Mouse (Mus musculus) heart, embryonic 11.5 days (tissue): ENCODE data around the gene Atrnl1. TPM values are rescaled to one million over a fixed set of nuclear protein-coding genes. Genes with fewer than 3 reads are reported as not detected.

Source experiments
- ATAC-seq: fragments of 200-750 bp; cut with Nextera tagmentation; replicated peaks from 2 replicates; pipeline ENCODE4 v1.8.0; 2017; ENCODE audit warnings: moderate library complexity; ENCODE audit not compliant: insufficient number of reproducible peaks, low FRiP score, low TSS enrichment
- H3K27ac ChIP-seq: fragments of 300-500 bp; sonication (generic); 2 replicates; pipeline ENCODE4 v1.5.1; 2014; ENCODE audit warnings: mild to moderate bottlenecking, low read depth, low read length
- H3K27me3 ChIP-seq: fragments of 300-500 bp; sonication (generic); 2 replicates; pipeline ENCODE4 v1.6.1; 2014; ENCODE audit warnings: mild to moderate bottlenecking, low read length, mixed read lengths; ENCODE audit not compliant: control insufficient read depth, insufficient read depth
- H3K36me3 ChIP-seq: fragments of 300-500 bp; sonication (generic); 2 replicates; pipeline ENCODE4 v1.6.1; 2014; ENCODE audit warnings: mild to moderate bottlenecking, low read length, moderate library complexity, mixed read lengths; ENCODE audit not compliant: control insufficient read depth, insufficient read depth
- H3K4me1 ChIP-seq: fragments of 300-500 bp; sonication (generic); 2 replicates; pipeline ENCODE4 v1.6.1; 2014; ENCODE audit warnings: low read length; ENCODE audit not compliant: control insufficient read depth, insufficient read depth
- H3K4me2 ChIP-seq: fragments of 300-500 bp; sonication (generic); 2 replicates; pipeline ENCODE4 v1.6.1; 2014; ENCODE audit warnings: mild to moderate bottlenecking, moderate library complexity
- H3K4me3 ChIP-seq: fragments of 300-500 bp; sonication (generic); 2 replicates; pipeline ENCODE4 v1.5.1; 2014; ENCODE audit warnings: low read depth, low read length
- H3K9ac ChIP-seq: fragments of 300-500 bp; sonication (generic); 2 replicates; pipeline ENCODE4 v1.6.1; 2014; ENCODE audit warnings: mild to moderate bottlenecking, low read depth, low read length, moderate library complexity
- H3K9me3 ChIP-seq: fragments of 300-500 bp; sonication (generic); replicated peaks from 2 replicates; pipeline ENCODE4 v1.6.1; 2016; ENCODE audit warnings: low read length; ENCODE audit not compliant: control insufficient read depth
- WGBS: fragments of 180-500 bp; shearing (Covaris S2); extraction: QIAGEN DNeasy Blood & Tissue Kit; methylation state at CpG from one replicate; pipeline ENCODE4 v1.1.7; 2014; ENCODE audit not compliant: insufficient replicate concordance; 5-methylcytosine and 5-hydroxymethylcytosine counted together
- polyA plus RNA-seq: library from polyadenylated mRNA; unstranded; fragments of >200 nt; fragmentation: Nextera tagmentation; extraction: Ambion mirVana; gene quantifications from 2 replicates; pipeline ENCODE4 v1.2.1, GENCODE M21; 2014

Atrnl1 gene
- polyA plus RNA-seq, 1 experiment from 2014 or later: 4.0 TPM

DNA sequence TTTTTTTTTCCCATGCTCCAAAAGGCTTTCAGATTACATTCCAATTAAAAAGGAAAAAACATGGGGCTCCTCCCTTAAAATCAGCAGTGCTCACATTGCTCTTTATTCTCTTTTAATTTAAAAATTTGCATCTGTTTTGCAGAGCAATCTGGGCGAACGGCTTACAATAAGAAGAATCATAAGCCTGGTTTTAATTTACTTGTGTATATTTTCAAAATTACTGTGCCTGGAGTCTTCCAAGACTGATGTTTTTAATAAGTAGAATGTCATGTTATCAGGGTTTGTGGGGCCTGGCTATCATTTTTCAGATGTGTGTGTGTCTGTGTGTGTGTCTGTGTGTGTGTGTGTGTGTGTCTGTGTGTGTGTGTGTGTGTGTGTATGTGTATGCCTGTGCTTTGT, 9.9 kb upstream of the Atrnl1 start:
- Histone ChIP-seq H3K4me3 (no peak overlapping the region), H3K9me3 (0 out of 2 replicates have a peak, but pooled peaks cover 3% of the 10 kb centered on the region), H3K9ac (no peak overlapping the region), H3K4me2 (no peak overlapping the region), H3K27me3 (no peaks in the 10 kb centered on the region), H3K27ac (no peak overlapping the region), H3K4me1 (no peaks in the 10 kb centered on the region), H3K36me3 (no peaks in the 10 kb centered on the region)
- WGBS: 80% methylated on average over 2 of the region's 2 CpGs
- ATAC-seq: no peak

DNA sequence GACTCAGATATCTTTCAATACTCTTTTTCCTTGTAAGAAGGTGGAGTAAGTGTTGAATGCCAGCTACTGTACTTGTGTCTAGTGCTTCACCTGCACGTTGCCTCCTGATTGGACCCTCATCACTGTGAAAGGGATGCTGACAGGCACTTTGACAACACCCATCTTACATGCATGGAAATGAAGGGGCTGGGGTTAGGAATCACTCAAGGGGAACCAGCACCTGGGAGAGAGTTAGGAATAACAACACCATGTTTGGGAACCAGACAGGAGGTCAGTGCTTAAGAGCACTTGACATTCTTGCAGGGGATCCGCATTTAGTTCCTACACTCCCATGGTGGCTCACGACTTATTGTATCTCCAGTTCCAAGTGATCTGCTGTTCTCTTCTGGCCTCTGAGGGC, 7.2 kb upstream of the Atrnl1 start:
- Histone ChIP-seq H3K4me1 (no peaks in the 10 kb centered on the region), H3K4me2 (no peak overlapping the region), H3K27me3 (no peaks in the 10 kb centered on the region), H3K36me3 (no peaks in the 10 kb centered on the region), H3K9me3 (0 out of 2 replicates have a peak, but pooled peaks cover 3% of the 10 kb centered on the region), H3K4me3 (no peak overlapping the region), H3K27ac (0 out of 2 replicates have a peak overlapping the region, but pooled peaks have one; percentile 7), H3K9ac (no peak overlapping the region)
- WGBS: 50% methylated on average over 3 of the region's 3 CpGs
- ATAC-seq: no peak

DNA sequence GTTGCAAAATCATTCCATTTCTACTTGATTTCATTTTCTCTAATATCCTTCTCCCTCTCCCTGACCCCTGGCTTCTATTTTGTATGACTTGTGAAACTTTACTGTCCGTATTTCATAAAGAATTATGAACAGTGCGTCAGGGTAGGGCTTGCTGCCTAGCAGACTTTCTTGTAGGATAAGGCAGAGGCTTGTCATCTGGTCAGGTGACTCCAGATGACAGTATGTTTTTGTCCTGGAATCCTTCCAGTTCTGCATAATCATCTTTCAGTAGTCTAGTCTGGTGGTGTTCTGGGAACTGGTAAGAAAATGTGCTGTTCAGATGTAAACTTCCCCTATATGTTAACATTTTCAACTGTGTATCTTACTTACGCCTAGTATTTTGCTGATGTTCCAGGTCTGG, 4.9 kb upstream of the Atrnl1 start:
- WGBS: 84% methylated on average over 3 of the region's 3 CpGs
- Histone ChIP-seq H3K27ac (no peak overlapping the region), H3K9ac (no peak overlapping the region), H3K27me3 (no peaks in the 10 kb centered on the region), H3K36me3 (no peaks in the 10 kb centered on the region), H3K4me3 (no peak overlapping the region), H3K4me2 (no peak overlapping the region), H3K9me3 (0 out of 2 replicates have a peak, but pooled peaks cover 3% of the 10 kb centered on the region), H3K4me1 (no peaks in the 10 kb centered on the region)
- ATAC-seq: no peak

DNA sequence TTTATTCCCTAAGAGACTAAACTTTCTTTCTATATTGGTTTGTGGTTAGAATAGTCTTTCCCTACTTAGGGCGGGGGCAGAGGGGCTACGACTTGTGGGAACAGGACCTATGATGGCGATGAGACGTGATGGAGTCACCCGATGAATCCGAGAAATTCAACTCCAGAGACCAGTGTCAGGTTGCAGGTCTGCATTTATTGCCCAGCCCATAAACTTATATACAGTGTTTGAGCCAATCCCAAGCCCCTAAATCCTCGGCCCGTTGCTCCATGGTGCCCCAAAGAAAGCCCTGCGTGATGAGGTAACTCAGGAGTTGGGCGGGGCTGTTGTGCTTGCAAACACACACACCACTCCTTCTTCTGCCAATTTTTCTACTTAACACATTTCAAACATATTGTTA, 4.5 kb upstream of the Atrnl1 start:
- Histone ChIP-seq H3K27ac (no peak overlapping the region), H3K9ac (no peak overlapping the region), H3K27me3 (no peaks in the 10 kb centered on the region), H3K36me3 (no peaks in the 10 kb centered on the region), H3K9me3 (0 out of 2 replicates have a peak, but pooled peaks cover 3% of the 10 kb centered on the region), H3K4me3 (no peak overlapping the region), H3K4me1 (no peaks in the 10 kb centered on the region), H3K4me2 (no peak overlapping the region)
- WGBS: 82% methylated on average over 10 of the region's 10 CpGs
- ATAC-seq: no peak

DNA sequence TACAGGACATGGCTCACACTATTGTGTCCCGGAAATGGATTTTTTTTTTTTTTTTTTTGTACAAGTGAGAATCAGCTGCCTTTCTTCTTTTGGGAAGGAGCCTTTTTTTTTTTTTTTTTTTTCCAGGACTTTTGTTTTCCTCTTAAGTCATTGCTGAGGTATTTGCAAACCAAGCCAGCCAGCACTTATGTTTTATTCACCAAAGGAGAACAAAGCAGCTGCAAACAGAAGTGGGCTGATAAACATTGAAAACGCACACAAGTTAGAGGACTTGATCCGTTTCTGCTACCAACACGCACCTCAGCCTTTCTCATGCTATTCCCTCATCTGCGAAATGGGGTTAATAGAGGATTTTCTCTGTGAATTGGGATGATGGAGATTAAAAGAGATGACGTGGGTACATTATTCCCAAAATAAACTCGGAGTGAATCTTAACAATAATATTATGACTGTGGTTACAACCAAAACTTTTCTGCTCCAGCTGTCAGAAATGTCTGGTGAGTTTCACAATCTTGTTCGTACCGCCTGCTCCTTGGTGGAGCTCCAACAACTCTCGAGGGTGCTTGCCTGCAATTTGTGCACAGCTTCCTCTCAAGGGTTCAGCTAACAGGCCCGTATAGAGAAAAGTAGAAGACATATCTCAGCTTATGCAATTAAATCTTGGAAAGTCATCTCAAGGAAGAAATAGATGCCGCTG, 1.3 kb upstream of the Atrnl1 start:
- Histone ChIP-seq H3K9me3 (0 out of 2 replicates have a peak, but pooled peaks cover 3% of the 10 kb centered on the region), H3K4me1 (0 out of 2 replicates have a peak, but pooled peaks cover 3% of the 10 kb centered on the region), H3K4me3 (peak overlapping the region; percentile 92), H3K27me3 (no peaks in the 10 kb centered on the region), H3K36me3 (no peaks in the 10 kb centered on the region), H3K9ac (peak overlapping the region; percentile 86), H3K4me2 (peak overlapping the region; percentile 81), H3K27ac (peak overlapping the region; percentile 93)
- ATAC-seq: no peak
- WGBS: 9% methylated on average over 12 of the region's 12 CpGs

DNA sequence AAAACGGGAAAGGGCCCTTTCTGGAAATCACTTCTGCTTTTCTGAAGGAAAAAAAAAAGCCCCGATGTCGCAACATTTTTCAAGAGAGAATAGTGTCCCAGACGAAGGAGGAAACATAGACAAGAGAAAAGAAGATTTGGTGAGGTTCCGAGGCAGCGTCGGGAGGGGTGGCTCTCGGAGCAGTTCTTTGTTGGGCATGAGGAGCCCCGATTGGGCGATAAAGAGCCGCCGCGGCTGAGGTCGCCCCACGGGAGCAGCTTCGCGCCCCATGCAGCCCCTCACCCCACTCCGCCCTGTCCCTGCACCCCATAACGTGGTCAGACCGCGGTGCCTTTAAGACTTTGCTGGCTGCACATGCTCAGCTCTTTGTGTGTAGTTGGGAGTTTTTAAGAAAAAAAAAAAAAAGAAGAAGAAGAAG, 767 bp upstream of the Atrnl1 start:
- Histone ChIP-seq H3K27ac (peak overlapping the region; percentile 93), H3K36me3 (no peaks in the 10 kb centered on the region), H3K4me1 (0 out of 2 replicates have a peak, but pooled peaks cover 3% of the 10 kb centered on the region), H3K9ac (peak overlapping the region; percentile 86), H3K4me3 (peak overlapping the region; percentile 92), H3K4me2 (peak overlapping the region; percentile 81), H3K27me3 (no peaks in the 10 kb centered on the region), H3K9me3 (0 out of 2 replicates have a peak, but pooled peaks cover 2% of the 10 kb centered on the region)
- peak; percentile 14; the same call in 1 of the 2 replicates for ATAC-seq
- under 1% methylated on average over 21 of the region's 21 CpGs for WGBS

DNA sequence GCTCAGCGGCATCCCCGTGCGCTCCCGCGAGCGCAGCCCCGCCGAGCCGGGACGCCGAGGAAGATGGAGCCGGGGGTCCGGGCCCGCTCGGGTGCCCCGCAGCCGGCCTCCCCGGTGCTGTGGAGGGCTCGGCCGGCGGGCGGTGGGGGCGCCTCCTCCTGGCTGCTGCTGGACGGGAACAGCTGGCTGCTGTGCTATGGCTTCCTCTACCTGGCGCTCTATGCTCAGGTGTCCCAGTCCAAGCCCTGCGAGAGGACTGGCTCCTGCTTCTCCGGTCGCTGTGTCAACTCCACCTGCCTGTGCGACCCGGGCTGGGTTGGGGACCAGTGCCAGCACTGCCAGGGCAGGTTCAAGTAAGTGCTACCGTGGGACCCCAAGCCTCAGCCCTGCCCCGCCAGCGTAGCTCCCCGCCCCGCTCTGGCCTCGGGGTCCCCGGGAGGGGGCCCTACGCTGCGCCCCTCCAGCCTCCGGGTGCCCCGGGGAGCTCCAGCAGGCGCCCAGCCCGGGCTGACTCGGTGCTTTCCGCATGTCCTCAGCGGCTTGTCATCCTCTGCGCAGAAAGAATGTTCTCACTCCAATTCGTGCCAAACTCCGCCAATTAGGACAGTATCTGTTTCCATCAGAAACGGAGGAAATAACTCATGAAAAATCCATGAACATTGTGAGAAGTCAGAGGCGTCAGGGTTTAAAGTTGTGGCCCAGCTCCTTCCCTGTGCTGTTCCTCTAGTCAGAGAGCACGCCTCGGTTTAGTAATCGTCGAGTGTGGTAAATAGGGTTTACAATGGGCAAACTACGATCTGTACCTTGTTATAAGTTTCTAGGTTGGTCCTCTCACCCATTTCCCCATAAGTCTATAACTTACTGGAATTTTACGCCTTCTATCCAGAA, 701 bp downstream of the Atrnl1 start:
- H3K9me3 ChIP-seq: no peaks in the 10 kb centered on the region
- peak overlapping the region; percentile 86 for H3K9ac ChIP-seq
- H3K27ac ChIP-seq: peak overlapping the region; percentile 93; the same call in 1 of the 2 replicates
- H3K36me3 ChIP-seq: no peaks in the 10 kb centered on the region
- WGBS: 2% methylated on average over 55 of the region's 57 CpGs
- peak overlapping the region; percentile 81 for H3K4me2 ChIP-seq
- H3K4me3 ChIP-seq: peak overlapping the region; percentile 92
- H3K27me3 ChIP-seq: no peaks in the 10 kb centered on the region
- H3K4me1 ChIP-seq: 0 out of 2 replicates have a peak, but pooled peaks cover 3% of the 10 kb centered on the region
- ATAC-seq: peak; percentile 77

DNA sequence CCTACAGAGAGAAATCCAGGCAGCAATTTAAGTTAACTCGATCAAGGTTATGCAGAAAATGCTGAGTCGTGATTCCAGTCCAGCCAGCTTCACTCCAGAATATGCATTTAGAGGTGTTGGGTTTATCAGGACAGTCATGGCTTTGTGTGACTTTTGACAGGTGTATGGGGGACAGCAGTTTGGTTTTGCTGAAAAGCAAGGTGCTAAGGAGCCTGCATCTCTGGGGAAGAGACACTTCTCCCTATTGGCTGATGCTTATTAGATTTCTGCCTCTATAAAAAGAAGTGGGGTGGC, 1.3 kb downstream of the Atrnl1 start:
- peak overlapping the region; percentile 81 for H3K4me2 ChIP-seq
- H3K27ac ChIP-seq: no peak overlapping the region
- no peaks in the 10 kb centered on the region for H3K36me3 ChIP-seq
- no peaks in the 10 kb centered on the region for H3K27me3 ChIP-seq
- no peak for ATAC-seq
- peak overlapping the region; percentile 86 for H3K9ac ChIP-seq
- H3K9me3 ChIP-seq: no peaks in the 10 kb centered on the region
- WGBS: 15% methylated on average over 2 of the region's 2 CpGs
- 0 out of 2 replicates have a peak, but pooled peaks cover 3% of the 10 kb centered on the region for H3K4me1 ChIP-seq
- peak overlapping the region; percentile 92 for H3K4me3 ChIP-seq
